8 mouse cellular contexts compared by ENCODE assay signal in genomic region chr11:84179954-84180598, GRCm38 (mm10). TPM values are rescaled to one million over a fixed set of nuclear protein-coding genes. Genes with fewer than 3 reads are reported as not detected.
DNase-seq lines count a peak whose midpoint lies in the region; ATAC-seq and TF ChIP-seq lines count a peak whose summit lies in the region.

No protein-coding gene starts in this region.

- DNase-seq in c-Kit-positive CD71-positive TER-119-positive erythroid progenitor cells, embryonic 14.5 days (ENCODE audit: low spot score): peak; percentile 63
- peak; percentile 58 for DNase-seq in layer of hippocampus, adult 9-10 months (ENCODE audit: low spot score)
- DNase-seq in thymus, adult 2 months: peak; percentile 64

- no peak; the same call in 1 of the 2 replicates for ATAC-seq in forebrain, embryonic 15.5 days (replicated peaks)
- peak; percentile 53 to 61; a peak in 3 of 4 replicates for ATAC-seq in hematopoietic stem cell, adult 5-6 weeks (replicated peaks in 1 of 2; ENCODE audit: insufficient read depth in 1 of 2, low FRiP score in 2 of 2, low TSS enrichment in 1 of 2, low read depth in 1 of 2, poor library complexity in 2 of 2, severe bottlenecking in 2 of 2)
- ATAC-seq in lung, embryonic 15.5 days (ENCODE audit: borderline replicate concordance, extremely low read depth, low FRiP score, low TSS enrichment): peak; percentile 33

- peak overlapping the region; percentile 70 for H3K4me3 ChIP-seq in ES-Bruce4 (ENCODE audit: low read depth, low read length)
- peak overlapping the region; percentile 94 for H3K4me3 ChIP-seq in forebrain, embryonic 15.5 days
- peak overlapping the region; percentile 91 for H3K4me3 ChIP-seq in lung, embryonic 15.5 days
- H3K4me3 ChIP-seq in olfactory bulb, adult 2 months (ENCODE audit: insufficient read depth, low read depth, low read length): peak overlapping the region; percentile 62
- H3K4me3 ChIP-seq in thymus, adult 2 months (ENCODE audit: control insufficient read depth, insufficient read depth, low read length): peak overlapping the region; percentile 90

- peak overlapping the region; percentile 79 for H3K4me2 ChIP-seq in forebrain, embryonic 15.5 days (replicated peaks)
- H3K4me2 ChIP-seq in lung, embryonic 15.5 days: peak overlapping the region; percentile 82

- no peaks in the 10 kb centered on the region for H3K4me1 ChIP-seq in ES-Bruce4 (ENCODE audit: control insufficient read depth, insufficient read depth, low read length)
- H3K4me1 ChIP-seq in forebrain, embryonic 15.5 days: peaks cover 17% of the 10 kb centered on the region
- peaks cover 23% of the 10 kb centered on the region for H3K4me1 ChIP-seq in lung, embryonic 15.5 days
- no peaks in the 10 kb centered on the region for H3K4me1 ChIP-seq in olfactory bulb, adult 2 months (ENCODE audit: control insufficient read depth, insufficient read depth, low read length)
- peaks cover 4% of the 10 kb centered on the region for H3K4me1 ChIP-seq in thymus, adult 2 months (replicated peaks; ENCODE audit: control insufficient read depth, insufficient read depth, low read length)

- no peak for TF ChIP-seq POLR2A in ES-Bruce4 (IDR thresholded peaks at IDR 0.05; ENCODE audit: insufficient read depth, low read length)
- TF ChIP-seq POLR2A in olfactory bulb, adult 2 months (IDR thresholded peaks at IDR 0.05; ENCODE audit: insufficient read depth, low read depth, low read length): no peak
- no peak for TF ChIP-seq POLR2A in thymus, adult 2 months (IDR thresholded peaks at IDR 0.05; ENCODE audit: control insufficient read depth, extremely low read depth, insufficient read depth, low read length, poor library complexity)

- TF ChIP-seq EP300 in ES-Bruce4 (IDR thresholded peaks at IDR 0.05; ENCODE audit: insufficient read depth, low read depth, low read length): no peak

- no peaks in the 10 kb centered on the region for H3K36me3 ChIP-seq in ES-Bruce4 (ENCODE audit: control insufficient read depth, insufficient read depth, low read length, poor library complexity, severe bottlenecking)
- no peaks in the 10 kb centered on the region for H3K36me3 ChIP-seq in forebrain, embryonic 15.5 days
- H3K36me3 ChIP-seq in lung, embryonic 15.5 days: no peaks in the 10 kb centered on the region
- no peaks in the 10 kb centered on the region for H3K36me3 ChIP-seq in thymus, adult 2 months (ENCODE audit: control insufficient read depth, insufficient read depth, low read length)

- H3K27ac ChIP-seq in ES-Bruce4 (ENCODE audit: insufficient read depth, low read length): peak overlapping the region; percentile 61
- peak overlapping the region; percentile 92 for H3K27ac ChIP-seq in forebrain, embryonic 15.5 days (replicated peaks)
- peak overlapping the region; percentile 89 for H3K27ac ChIP-seq in lung, embryonic 15.5 days
- no peak overlapping the region for H3K27ac ChIP-seq in olfactory bulb, adult 2 months (ENCODE audit: insufficient read depth, low read depth, low read length)
- H3K27ac ChIP-seq in thymus, adult 2 months (ENCODE audit: control insufficient read depth, insufficient read depth, low read length): no peak overlapping the region

- no peaks in the 10 kb centered on the region for H3K27me3 ChIP-seq in ES-Bruce4 (ENCODE audit: control insufficient read depth, insufficient read depth, low read length, poor library complexity, severe bottlenecking)
- H3K27me3 ChIP-seq in forebrain, embryonic 15.5 days: no peaks in the 10 kb centered on the region
- H3K27me3 ChIP-seq in lung, embryonic 15.5 days: no peaks in the 10 kb centered on the region
- H3K27me3 ChIP-seq in thymus, adult 2 months (ENCODE audit: control insufficient read depth, insufficient read depth, low read length): no peaks in the 10 kb centered on the region

- no peak for TF ChIP-seq CTCF in ES-Bruce4 (IDR thresholded peaks at IDR 0.05; ENCODE audit: low read depth, low read length)
- peak; percentile 72 for TF ChIP-seq CTCF in olfactory bulb, adult 2 months (IDR thresholded peaks at IDR 0.05; ENCODE audit: insufficient read depth, low read depth, low read length)
- peak; percentile 84; the same call in 1 of the 2 replicates for TF ChIP-seq CTCF in thymus, adult 2 months (IDR thresholded peaks at IDR 0.05; ENCODE audit: borderline replicate concordance, control insufficient read depth, extremely low read depth, insufficient read depth, low read length, poor library complexity)

- no peaks in the 10 kb centered on the region for H3K9me3 ChIP-seq in ES-Bruce4 (replicated peaks; ENCODE audit: control insufficient read depth, insufficient read depth, low read length, poor library complexity, severe bottlenecking)
- no peaks in the 10 kb centered on the region for H3K9me3 ChIP-seq in forebrain, embryonic 15.5 days
- no peaks in the 10 kb centered on the region for H3K9me3 ChIP-seq in lung, embryonic 15.5 days

- 0% methylated on average over 42 of the region's 44 CpGs for WGBS in forebrain, embryonic 15.5 days
- WGBS in lung, embryonic 15.5 days: under 1% methylated on average over 42 of the region's 44 CpGs
- under 1% methylated on average over 44 of the region's 44 CpGs for WGBS in olfactory bulb, adult 2 months
- WGBS in thymus, adult 2 months: 0% methylated on average over 44 of the region's 44 CpGs

- H3K9ac ChIP-seq in ES-Bruce4 (ENCODE audit: low read depth, poor library complexity, severe bottlenecking): peak overlapping the region; percentile 94
- H3K9ac ChIP-seq in forebrain, embryonic 15.5 days (replicated peaks): peak overlapping the region; percentile 82
- peak overlapping the region; percentile 64 for H3K9ac ChIP-seq in lung, embryonic 15.5 days

RNA-seq across cellular contexts. Expression of gene Gm11437, which starts 12.8 kb away (rescaled TPM):
- not detected in 2 replicates for polyA plus RNA-seq in ES-Bruce4 (2011; ENCODE audit: insufficient read depth, insufficient read length, low read depth, missing spikeins)
- polyA plus RNA-seq in forebrain, embryonic 15.5 days (2015; fragmentation: Nextera tagmentation; extraction: Ambion mirVana): not detected in 2 replicates
- total RNA-seq in hematopoietic stem cell, adult 5-6 weeks (2017): not detected in 2 replicates
- polyA plus RNA-seq in lung, embryonic 15.5 days (2015; fragmentation: Nextera tagmentation; extraction: Ambion mirVana): 0.11 TPM in 1 of 2 replicates, not detected in the other
- not detected in 2 replicates for polyA plus RNA-seq in olfactory bulb, adult 2 months (2012; ENCODE audit: insufficient read depth, insufficient read length, low replicate concordance, missing spikeins)
- not detected in 2 replicates for polyA plus RNA-seq in thymus, adult 2 months (2012; rRNA removed)

RNA-seq across cellular contexts. Expression of gene Acaca, which starts 50.6 kb away (rescaled TPM):
- polyA plus RNA-seq in ES-Bruce4 (2011; ENCODE audit: insufficient read depth, insufficient read length, low read depth, missing spikeins): 49.5 and 50.3 TPM in 2 replicates
- polyA plus RNA-seq in forebrain, embryonic 15.5 days (2015; fragmentation: Nextera tagmentation; extraction: Ambion mirVana): 26.4 and 27.5 TPM in 2 replicates
- 33.3 and 34.9 TPM in 2 replicates for total RNA-seq in hematopoietic stem cell, adult 5-6 weeks (2017)
- 11.7 and 14.6 TPM in 2 replicates for polyA plus RNA-seq in lung, embryonic 15.5 days (2015; fragmentation: Nextera tagmentation; extraction: Ambion mirVana)
- polyA plus RNA-seq in olfactory bulb, adult 2 months (2012; ENCODE audit: insufficient read depth, insufficient read length, low replicate concordance, missing spikeins): 53.0 TPM in 1 of 2 replicates, not detected in the other
- polyA plus RNA-seq in thymus, adult 2 months (2012; rRNA removed): 25.3 and 38.3 TPM in 2 replicates

RNA-seq across cellular contexts. Expression of gene Tada2a, which starts 50.7 kb away (rescaled TPM):
- polyA plus RNA-seq in ES-Bruce4 (2011; ENCODE audit: insufficient read depth, insufficient read length, low read depth, missing spikeins): 95.8 and 99.3 TPM in 2 replicates
- polyA plus RNA-seq in forebrain, embryonic 15.5 days (2015; fragmentation: Nextera tagmentation; extraction: Ambion mirVana): 37.5 and 38.4 TPM in 2 replicates
- total RNA-seq in hematopoietic stem cell, adult 5-6 weeks (2017): 21.5 and 25.0 TPM in 2 replicates
- polyA plus RNA-seq in lung, embryonic 15.5 days (2015; fragmentation: Nextera tagmentation; extraction: Ambion mirVana): 33.2 and 33.6 TPM in 2 replicates
- not detected in 2 replicates for polyA plus RNA-seq in olfactory bulb, adult 2 months (2012; ENCODE audit: insufficient read depth, insufficient read length, low replicate concordance, missing spikeins)
- polyA plus RNA-seq in thymus, adult 2 months (2012; rRNA removed): 6.4 and 6.7 TPM in 2 replicates

Comparison
In these comparisons a context has a peak if more than half of its experiments do, and no peak if none do; other contexts are left out.
1. H3K27ac ChIP-seq: peak in ES-Bruce4 (single experiment), forebrain, embryonic 15.5 days (single experiment) and lung, embryonic 15.5 days (single experiment); none in olfactory bulb, adult 2 months (single experiment) and thymus, adult 2 months (single experiment).
2. Peak in every context shown above with its lines, with median percentiles within 50 percentile points of each other: H3K4me3 ChIP-seq, H3K9ac ChIP-seq and DNase-seq.